In the genomic region with DNA sequence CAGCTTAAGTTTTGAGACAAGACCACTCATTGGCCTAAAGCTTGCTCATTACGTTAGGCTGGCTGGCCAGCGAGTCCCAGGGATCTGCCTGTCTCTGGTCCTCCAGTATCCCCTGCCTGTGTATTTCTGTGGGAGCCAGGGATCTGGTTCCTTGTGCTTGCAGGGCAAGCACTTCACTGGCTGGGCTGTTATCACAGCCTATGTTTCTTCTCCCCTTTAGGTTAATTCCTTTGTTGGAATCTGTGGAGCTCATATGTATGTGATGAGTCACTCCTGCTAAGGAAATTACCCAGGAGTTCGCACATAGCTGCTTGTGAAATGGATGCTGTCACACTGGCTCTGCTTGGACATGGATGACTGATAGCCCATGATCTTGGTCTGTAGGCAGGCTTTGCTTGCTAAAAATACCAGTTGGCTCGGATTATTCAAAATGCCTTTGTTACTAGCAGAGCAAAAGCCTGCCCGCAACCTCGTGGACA, we compare ENCODE assay signal across 8 mouse cellular contexts.
DNase-seq lines count a peak whose midpoint lies in the region; ATAC-seq lines count a peak whose summit lies in the region.
"Had no signal": no experiment of that assay in that cellular context is flagged by ENCODE, and none has a peak within 500 bp of the region (broad histone marks: within the 10 kb centered on the region; RNA-seq: fewer than 3 reads in every experiment).

No protein-coding gene starts in this region.

- peak; percentile 5 for DNase-seq in liver
- DNase-seq in fat pad, adult 2 months (ENCODE audit: extremely low read depth, low read depth, low spot score), result peak; percentile 1
- peak; percentile 50 for DNase-seq in skeletal muscle tissue, adult 2 months (ENCODE audit: low read depth, low spot score)
- no peak for DNase-seq in left cerebral cortex, postnatal 10 days (ENCODE audit: extremely low spot score in 1 of 2, low spot score in 2 of 2)

- no peak overlapping the region for H3K4me2 ChIP-seq in liver, embryonic 12.5 days
- H3K4me2 ChIP-seq in hindbrain, embryonic 13.5 days, result no peak overlapping the region

- H3K4me1 ChIP-seq in liver, embryonic 12.5 days, result no peaks in the 10 kb centered on the region
- H3K4me1 ChIP-seq in hindbrain, embryonic 13.5 days (replicated peaks), result peaks cover 11% of the 10 kb centered on the region

- intact Hi-C loops in left cerebral cortex, postnatal 10 days (cut with DNase I), result no loop called here

- H3K4me3 ChIP-seq in liver, embryonic 12.5 days, result no peak overlapping the region
- H3K4me3 ChIP-seq in hindbrain, embryonic 13.5 days, result no peak overlapping the region
- H3K4me3 ChIP-seq: megakaryocyte, embryonic 14.5 days had no signal

- no peaks in the 10 kb centered on the region for H3K9me3 ChIP-seq in liver, embryonic 12.5 days (replicated peaks)
- no peaks in the 10 kb centered on the region for H3K9me3 ChIP-seq in hindbrain, embryonic 13.5 days
- H3K9me3 ChIP-seq: megakaryocyte, embryonic 14.5 days had no signal

- no peak overlapping the region for H3K9ac ChIP-seq in liver, embryonic 12.5 days
- no peak overlapping the region for H3K9ac ChIP-seq in hindbrain, embryonic 13.5 days

- no peak for ATAC-seq in liver, embryonic 12.5 days
- peak; percentile 59; the same call in 1 of the 2 replicates for ATAC-seq in hindbrain, embryonic 13.5 days (ENCODE audit: low FRiP score)
- ATAC-seq in megakaryocyte progenitor cell, adult 5-6 weeks (replicated peaks; ENCODE audit: poor library complexity), result no peak

- no peaks in the 10 kb centered on the region for H3K36me3 ChIP-seq in liver, embryonic 12.5 days
- no peaks in the 10 kb centered on the region for H3K36me3 ChIP-seq in hindbrain, embryonic 13.5 days

- no peaks in the 10 kb centered on the region for H3K27me3 ChIP-seq in liver, embryonic 12.5 days (replicated peaks)
- H3K27me3 ChIP-seq in hindbrain, embryonic 13.5 days, result no peaks in the 10 kb centered on the region
- H3K27me3 ChIP-seq: megakaryocyte, embryonic 14.5 days had no signal

- 74% methylated on average over 6 of the region's 6 CpGs for WGBS in liver, embryonic 12.5 days (ENCODE audit: insufficient replicate concordance)
- 36% methylated on average over 6 of the region's 6 CpGs for WGBS in hindbrain, embryonic 13.5 days

- no peak overlapping the region for H3K27ac ChIP-seq in liver, embryonic 12.5 days
- peak overlapping the region; percentile 78 for H3K27ac ChIP-seq in hindbrain, embryonic 13.5 days

Comparison
In these comparisons a context has a peak if more than half of its experiments do, and no peak if none do; other contexts are left out.
1. DNase-seq: peak in liver (single experiment), fat pad, adult 2 months (single experiment) and skeletal muscle tissue, adult 2 months (single experiment); none in left cerebral cortex, postnatal 10 days (0 of 2).